Mouse (Mus musculus) liver, postnatal 0 days (tissue): ENCODE measurements around the gene Dst. TPM values are rescaled to one million over a fixed set of nuclear protein-coding genes. Genes with fewer than 3 reads are reported as not detected.

Experiments used
- ATAC-seq: fragments of 200-750 bp; cut with Nextera tagmentation; 2 replicates; pipeline ENCODE4 v1.8.0; 2017; ENCODE audit warnings: mild to moderate bottlenecking, moderate library complexity
- DNase-seq: peaks from one replicate; pipeline ENCODE4 v3.0.0-alpha.2; 2016
- H3K27ac ChIP-seq: fragments of 300-500 bp; sonication (generic); 2 replicates; pipeline ENCODE4 v1.5.1; 2014; ENCODE audit warnings: antibody characterized with exemption, moderate library complexity, mild to moderate bottlenecking, low read depth
- H3K27me3 ChIP-seq: fragments of 300-500 bp; sonication (generic); 2 replicates; pipeline ENCODE4 v1.6.1; 2014; ENCODE audit warnings: low read length, control low read depth, mixed read lengths; ENCODE audit not compliant: insufficient read depth
- H3K36me3 ChIP-seq: fragments of 300-500 bp; sonication (generic); replicated peaks from 2 replicates; pipeline ENCODE4 v1.6.1; 2014; ENCODE audit warnings: mild to moderate bottlenecking, control low read depth, low read length, moderate library complexity, mixed read lengths; ENCODE audit not compliant: insufficient read depth
- H3K4me1 ChIP-seq: fragments of 300-500 bp; sonication (generic); 2 replicates; pipeline ENCODE4 v1.6.1; 2014; ENCODE audit warnings: antibody characterized with exemption, mild to moderate bottlenecking, control low read depth; ENCODE audit not compliant: insufficient read depth
- H3K4me2 ChIP-seq: fragments of 300-500 bp; sonication (generic); 2 replicates; pipeline ENCODE4 v1.6.1; 2014; ENCODE audit warnings: low read depth, mild to moderate bottlenecking, low read length, moderate library complexity, mixed read lengths
- H3K4me3 ChIP-seq: fragments of 300-500 bp; sonication (generic); 2 replicates; pipeline ENCODE4 v1.5.1; 2014; ENCODE audit warnings: low read depth, low read length
- H3K9ac ChIP-seq: fragments of 300-500 bp; sonication (generic); replicated peaks from 2 replicates; pipeline ENCODE4 v1.6.1; 2014; ENCODE audit warnings: mild to moderate bottlenecking, moderate library complexity
- H3K9me3 ChIP-seq: fragments of 300-500 bp; sonication (generic); 2 replicates; pipeline ENCODE4 v1.6.1; 2016; ENCODE audit warnings: mild to moderate bottlenecking, control low read depth, low read length, mixed read lengths
- CTCF ChIP-seq: sonication (generic); IDR thresholded peaks from 2 replicates; pipeline ENCODE4 v1.5.1; 2016; ENCODE audit warnings: antibody characterized with exemption, low read depth
- EP300 ChIP-seq: IDR thresholded peaks from 2 replicates; pipeline ENCODE4 v1.6.1; 2016; ENCODE audit warnings: antibody characterized with exemption, low read depth, mild to moderate bottlenecking
- WGBS: fragments of 180-500 bp; shearing (Covaris S2); extraction: QIAGEN DNeasy Blood & Tissue Kit; methylation state at CpG from one replicate; pipeline ENCODE4 v1.1.7; 2014; ENCODE audit not compliant: insufficient replicate concordance; 5-methylcytosine and 5-hydroxymethylcytosine counted together
- polyA plus RNA-seq: library from polyadenylated mRNA; unstranded; fragments of >200 nt; fragmentation: Nextera tagmentation; extraction: Ambion mirVana; gene quantifications from 2 replicates; pipeline ENCODE4 v1.2.1, GENCODE M21; 2015

Dst gene
- polyA plus RNA-seq, 1 experiment from 2014 or later = 6.4 TPM

- no peaks in the 10 kb centered on the region for H3K36me3 ChIP-seq
- TF ChIP-seq CTCF (no peak), EP300 (no peak)
- no peak overlapping the region for H3K9ac ChIP-seq
- no peaks in the 10 kb centered on the region for H3K4me1 ChIP-seq
- no peak overlapping the region for H3K4me2 ChIP-seq
- ATAC-seq (no peak), DNase-seq (no peak)
- no peak overlapping the region for H3K27ac ChIP-seq
- H3K4me3 ChIP-seq = no peak overlapping the region
- H3K9me3 ChIP-seq = no peaks in the 10 kb centered on the region
- WGBS = 50% methylated on average over 7 of the region's 7 CpGs
- H3K27me3 ChIP-seq = no peaks in the 10 kb centered on the region
These were observed 162.4 kb downstream of the Dst start for GRCm38 (mm10) chr1:34070474-34070873.

DNA sequence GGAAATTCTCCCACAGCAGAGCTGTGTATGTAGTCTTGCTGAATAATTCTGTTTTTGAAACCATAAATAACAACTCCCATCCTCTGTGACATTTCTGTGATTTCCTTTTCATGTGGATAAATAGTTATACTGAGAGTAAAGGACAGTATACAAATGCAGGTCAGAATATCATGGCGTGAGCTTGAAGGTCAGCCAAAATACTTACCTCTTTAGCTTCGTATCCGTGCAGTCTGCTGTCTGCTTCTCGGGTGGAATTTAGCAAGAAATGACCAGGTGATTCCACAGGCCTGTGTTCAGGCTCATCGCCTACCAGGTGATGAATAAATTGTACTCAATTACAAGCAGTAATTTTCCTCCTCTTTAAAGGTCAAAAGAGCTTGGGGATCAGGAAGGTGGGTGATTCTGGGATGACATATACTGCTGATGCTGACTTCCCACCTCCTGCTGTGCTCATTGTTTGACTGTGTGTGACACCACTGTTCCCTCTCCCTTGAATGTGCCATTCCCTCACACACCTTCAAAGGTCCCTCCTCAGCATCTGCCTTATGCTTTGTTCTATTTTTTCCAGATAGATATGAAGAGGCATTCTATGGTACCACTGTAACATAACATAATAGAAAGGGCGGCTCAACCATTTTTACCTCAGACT is 163.1 kb downstream of the Dst start:
- Histone ChIP-seq H3K9me3 (no peaks in the 10 kb centered on the region), H3K27me3 (no peaks in the 10 kb centered on the region), H3K4me3 (no peak overlapping the region), H3K36me3 (no peaks in the 10 kb centered on the region), H3K9ac (no peak overlapping the region), H3K4me1 (no peaks in the 10 kb centered on the region), H3K27ac (no peak overlapping the region), H3K4me2 (no peak overlapping the region)
- WGBS = 78% methylated on average over 6 of the region's 6 CpGs
- TF ChIP-seq EP300 (no peak), CTCF (no peak)
- DNase-seq (no peak), ATAC-seq (no peak)

DNA sequence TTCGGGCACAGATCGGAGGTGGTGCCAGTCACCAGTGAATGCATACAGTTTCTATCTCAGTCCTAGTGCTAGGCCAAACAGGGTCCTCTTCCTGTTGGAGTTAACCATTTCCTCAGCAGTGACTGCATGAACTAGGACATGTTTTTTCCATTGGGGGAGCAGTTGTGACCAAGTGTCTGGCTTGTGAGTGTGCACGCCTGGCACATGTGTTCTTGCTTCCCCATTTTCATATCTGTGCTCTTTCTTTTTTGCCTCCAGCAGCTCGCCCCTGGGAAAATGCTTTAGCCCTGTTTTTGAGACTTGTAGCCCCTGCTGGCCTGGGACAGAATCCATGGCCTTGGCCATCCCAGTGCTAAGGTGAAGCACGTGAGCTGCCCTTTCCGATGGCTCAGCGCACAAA is 164.2 kb downstream of the Dst start:
- no peaks in the 10 kb centered on the region for H3K36me3 ChIP-seq
- H3K4me3 ChIP-seq = no peak overlapping the region
- no peak overlapping the region for H3K27ac ChIP-seq
- H3K4me2 ChIP-seq = no peak overlapping the region
- WGBS = 63% methylated on average over 7 of the region's 7 CpGs
- ATAC-seq = no peak
- H3K9ac ChIP-seq = no peak overlapping the region
- no peaks in the 10 kb centered on the region for H3K27me3 ChIP-seq
- DNase-seq = no peak
- H3K9me3 ChIP-seq = no peaks in the 10 kb centered on the region
- no peak for TF ChIP-seq EP300
- TF ChIP-seq CTCF = no peak
- no peaks in the 10 kb centered on the region for H3K4me1 ChIP-seq

- ATAC-seq (no peak), DNase-seq (no peak)
- Histone ChIP-seq H3K4me3 (no peak overlapping the region), H3K27me3 (no peaks in the 10 kb centered on the region), H3K36me3 (no peaks in the 10 kb centered on the region), H3K9ac (no peak overlapping the region), H3K27ac (no peak overlapping the region), H3K4me1 (no peaks in the 10 kb centered on the region), H3K9me3 (no peaks in the 10 kb centered on the region), H3K4me2 (no peak overlapping the region)
- WGBS = 61% methylated on average over 10 of the region's 10 CpGs
- TF ChIP-seq CTCF (no peak), EP300 (no peak)
These were observed 165.6 kb downstream of the Dst start for GRCm38 (mm10) chr1:34073436-34074169.

GRCm38 (mm10) chr1:34074245-34075187 is 166.5 kb downstream of the Dst start:
- H3K9me3 ChIP-seq = no peaks in the 10 kb centered on the region
- H3K4me2 ChIP-seq = no peak overlapping the region
- H3K36me3 ChIP-seq = no peaks in the 10 kb centered on the region
- ATAC-seq (no peak), DNase-seq (no peak)
- TF ChIP-seq CTCF = no peak
- TF ChIP-seq EP300 = no peak
- 55% methylated on average over 15 of the region's 15 CpGs for WGBS
- H3K4me1 ChIP-seq = no peaks in the 10 kb centered on the region
- H3K4me3 ChIP-seq = no peak overlapping the region
- no peak overlapping the region for H3K9ac ChIP-seq
- H3K27ac ChIP-seq = no peak overlapping the region
- no peaks in the 10 kb centered on the region for H3K27me3 ChIP-seq
